Mouse (Mus musculus): ENCODE results near the gene Bdh1. TPM values are rescaled to one million over a fixed set of nuclear protein-coding genes. Genes with fewer than 3 reads are reported as not detected.

Bdh1 gene
- polyA plus RNA-seq, 1 experiment from 2014 or later, result 6.2 TPM

GRCm38 (mm10) chr16:31471994-31472393 is 49.9 kb downstream of the Bdh1 start:
- Histone ChIP-seq H3K36me3 (no peaks in the 10 kb centered on the region), H3K4me2 (no peak overlapping the region), H3K9ac (no peak overlapping the region), H3K4me3 (no peak overlapping the region), H3K4me1 (no peaks in the 10 kb centered on the region), H3K9me3 (no peaks in the 10 kb centered on the region), H3K27me3 (no peaks in the 10 kb centered on the region), H3K27ac (no peak overlapping the region)
- ATAC-seq (ENCODE audit: borderline replicate concordance, extremely low read depth, low FRiP score, low TSS enrichment), result no peak
- 70% methylated on average over 5 of the region's 5 CpGs for WGBS

GRCm38 (mm10) chr16:31473226-31473625 is 51.1 kb downstream of the Bdh1 start:
- no peaks in the 10 kb centered on the region for H3K27me3 ChIP-seq
- H3K27ac ChIP-seq, result no peak overlapping the region
- ATAC-seq (ENCODE audit: borderline replicate concordance, extremely low read depth, low FRiP score, low TSS enrichment), result no peak
- H3K4me3 ChIP-seq, result no peak overlapping the region
- no peak overlapping the region for H3K9ac ChIP-seq
- no peaks in the 10 kb centered on the region for H3K4me1 ChIP-seq
- H3K4me2 ChIP-seq, result no peak overlapping the region
- no peaks in the 10 kb centered on the region for H3K36me3 ChIP-seq
- no peaks in the 10 kb centered on the region for H3K9me3 ChIP-seq
- WGBS, result 100% methylated on average over 1 of the region's 1 CpGs

- no peak overlapping the region for H3K4me2 ChIP-seq
- H3K4me1 ChIP-seq, result no peaks in the 10 kb centered on the region
- no peak overlapping the region for H3K9ac ChIP-seq
- no peak for ATAC-seq (ENCODE audit: borderline replicate concordance, extremely low read depth, low FRiP score, low TSS enrichment)
- no peak overlapping the region for H3K4me3 ChIP-seq
- no peaks in the 10 kb centered on the region for H3K9me3 ChIP-seq
- H3K27me3 ChIP-seq, result no peaks in the 10 kb centered on the region
- no peak overlapping the region for H3K27ac ChIP-seq
- 67% methylated on average over 9 of the region's 9 CpGs for WGBS
- no peaks in the 10 kb centered on the region for H3K36me3 ChIP-seq
Observed at GRCm38 (mm10) chr16:31475123-31475968, 53.3 kb downstream of the Bdh1 start.

GRCm38 (mm10) chr16:31476872-31477603 is 55.0 kb downstream of the Bdh1 start:
- Histone ChIP-seq H3K4me2 (no peak overlapping the region), H3K36me3 (no peaks in the 10 kb centered on the region), H3K27me3 (no peaks in the 10 kb centered on the region), H3K27ac (no peak overlapping the region), H3K9me3 (no peaks in the 10 kb centered on the region), H3K4me1 (no peaks in the 10 kb centered on the region), H3K9ac (no peak overlapping the region), H3K4me3 (no peak overlapping the region)
- WGBS, result 24% methylated on average over 7 of the region's 7 CpGs
- no peak for ATAC-seq (ENCODE audit: borderline replicate concordance, extremely low read depth, low FRiP score, low TSS enrichment)

- H3K27ac ChIP-seq, result no peak overlapping the region
- ATAC-seq (ENCODE audit: borderline replicate concordance, extremely low read depth, low FRiP score, low TSS enrichment), result no peak
- H3K36me3 ChIP-seq, result no peaks in the 10 kb centered on the region
- no peak overlapping the region for H3K9ac ChIP-seq
- no peaks in the 10 kb centered on the region for H3K4me1 ChIP-seq
- H3K9me3 ChIP-seq, result no peaks in the 10 kb centered on the region
- no peak overlapping the region for H3K4me3 ChIP-seq
- H3K4me2 ChIP-seq, result no peak overlapping the region
- H3K27me3 ChIP-seq, result no peaks in the 10 kb centered on the region
- WGBS, result 87% methylated on average over 5 of the region's 5 CpGs
Observed at GRCm38 (mm10) chr16:31485336-31485735, 63.3 kb downstream of the Bdh1 start.

- Histone ChIP-seq H3K27ac (no peak overlapping the region), H3K4me2 (no peak overlapping the region), H3K4me3 (no peak overlapping the region), H3K4me1 (no peaks in the 10 kb centered on the region), H3K9me3 (no peaks in the 10 kb centered on the region), H3K27me3 (no peaks in the 10 kb centered on the region), H3K36me3 (no peaks in the 10 kb centered on the region), H3K9ac (no peak overlapping the region)
- WGBS, result 74% methylated on average over 3 of the region's 3 CpGs
- ATAC-seq (ENCODE audit: borderline replicate concordance, extremely low read depth, low FRiP score, low TSS enrichment), result no peak
Observed at GRCm38 (mm10) chr16:31487266-31487665, 65.2 kb downstream of the Bdh1 start.

GRCm38 (mm10) chr16:31489096-31489495 is 67.0 kb downstream of the Bdh1 start:
- no peak overlapping the region for H3K9ac ChIP-seq
- H3K9me3 ChIP-seq, result no peaks in the 10 kb centered on the region
- no peaks in the 10 kb centered on the region for H3K36me3 ChIP-seq
- H3K4me2 ChIP-seq, result no peak overlapping the region
- no peak overlapping the region for H3K27ac ChIP-seq
- no peaks in the 10 kb centered on the region for H3K27me3 ChIP-seq
- ATAC-seq (ENCODE audit: borderline replicate concordance, extremely low read depth, low FRiP score, low TSS enrichment), result no peak
- peaks cover 17% of the 10 kb centered on the region for H3K4me1 ChIP-seq
- 41% methylated on average over 3 of the region's 3 CpGs for WGBS
- H3K4me3 ChIP-seq, result no peak overlapping the region

- H3K27ac ChIP-seq, result no peak overlapping the region
- WGBS, result 88% methylated on average over 7 of the region's 7 CpGs
- no peak overlapping the region for H3K4me3 ChIP-seq
- H3K4me2 ChIP-seq, result no peak overlapping the region
- H3K4me1 ChIP-seq, result peaks cover 18% of the 10 kb centered on the region
- H3K9ac ChIP-seq, result no peak overlapping the region
- no peaks in the 10 kb centered on the region for H3K27me3 ChIP-seq
- no peak for ATAC-seq (ENCODE audit: borderline replicate concordance, extremely low read depth, low FRiP score, low TSS enrichment)
- no peaks in the 10 kb centered on the region for H3K36me3 ChIP-seq
- no peaks in the 10 kb centered on the region for H3K9me3 ChIP-seq
Observed at GRCm38 (mm10) chr16:31490967-31491366, 68.9 kb downstream of the Bdh1 start.

- H3K27me3 ChIP-seq, result no peaks in the 10 kb centered on the region
- no peak overlapping the region for H3K9ac ChIP-seq
- peak overlapping the region; percentile 32 for H3K4me2 ChIP-seq
- peak overlapping the region; percentile 66 for H3K27ac ChIP-seq
- no peak for ATAC-seq (ENCODE audit: borderline replicate concordance, extremely low read depth, low FRiP score, low TSS enrichment)
- no peak overlapping the region for H3K4me3 ChIP-seq
- H3K9me3 ChIP-seq, result no peaks in the 10 kb centered on the region
- H3K4me1 ChIP-seq, result peaks cover 18% of the 10 kb centered on the region
- H3K36me3 ChIP-seq, result no peaks in the 10 kb centered on the region
- WGBS, result 13% methylated on average over 12 of the region's 12 CpGs
Observed at GRCm38 (mm10) chr16:31492921-31493549, 71.0 kb downstream of the Bdh1 start.

GRCm38 (mm10) chr16:31493550-31493965 is 71.5 kb downstream of the Bdh1 start:
- 38% methylated on average over 6 of the region's 6 CpGs for WGBS
- H3K36me3 ChIP-seq, result no peaks in the 10 kb centered on the region
- no peak overlapping the region for H3K4me3 ChIP-seq
- H3K4me2 ChIP-seq, result peak overlapping the region; percentile 32
- no peaks in the 10 kb centered on the region for H3K9me3 ChIP-seq
- ATAC-seq (ENCODE audit: borderline replicate concordance, extremely low read depth, low FRiP score, low TSS enrichment), result no peak
- peaks cover 18% of the 10 kb centered on the region for H3K4me1 ChIP-seq
- H3K9ac ChIP-seq, result no peak overlapping the region
- no peaks in the 10 kb centered on the region for H3K27me3 ChIP-seq
- H3K27ac ChIP-seq, result peak overlapping the region; percentile 66

GRCm38 (mm10) chr16:31493991-31494390 is 71.9 kb downstream of the Bdh1 start:
- Histone ChIP-seq H3K9ac (no peak overlapping the region), H3K4me3 (no peak overlapping the region), H3K4me2 (no peak overlapping the region), H3K27ac (no peak overlapping the region), H3K4me1 (peaks cover 18% of the 10 kb centered on the region), H3K27me3 (no peaks in the 10 kb centered on the region), H3K36me3 (no peaks in the 10 kb centered on the region), H3K9me3 (no peaks in the 10 kb centered on the region)
- no peak; the same call in 1 of the 2 replicates for ATAC-seq (ENCODE audit: borderline replicate concordance, extremely low read depth, low FRiP score, low TSS enrichment)
- WGBS, result 35% methylated on average over 6 of the region's 6 CpGs

- ATAC-seq (ENCODE audit: borderline replicate concordance, extremely low read depth, low FRiP score, low TSS enrichment), result no peak
- Histone ChIP-seq H3K9ac (no peak overlapping the region), H3K4me1 (peaks cover 18% of the 10 kb centered on the region), H3K9me3 (no peaks in the 10 kb centered on the region), H3K36me3 (no peaks in the 10 kb centered on the region), H3K27ac (no peak overlapping the region), H3K4me2 (no peak overlapping the region), H3K27me3 (no peaks in the 10 kb centered on the region), H3K4me3 (no peak overlapping the region)
- WGBS, result 57% methylated on average over 7 of the region's 7 CpGs
Observed at GRCm38 (mm10) chr16:31495356-31495755, 73.3 kb downstream of the Bdh1 start.
